Mouse (Mus musculus) urinary bladder, adult 2 months (tissue): ENCODE measurements around the gene Rap1gds1. TPM values are rescaled to one million over a fixed set of nuclear protein-coding genes. Genes with fewer than 3 reads are reported as not detected.

Source experiments
- DNase-seq: peaks from one replicate; pipeline ENCODE4 v3.0.0; 2022; ENCODE audit warnings: low spot score
- polyA plus RNA-seq: library from polyadenylated mRNA; depleted of rRNA; stranded (reverse); fragments of >200 nt; gene quantifications from 2 replicates; pipeline ENCODE4 v1.2.3, GENCODE M21; 2012

Gene Rap1gds1
- polyA plus RNA-seq, 1 experiment, result 33.5 TPM

DNA sequence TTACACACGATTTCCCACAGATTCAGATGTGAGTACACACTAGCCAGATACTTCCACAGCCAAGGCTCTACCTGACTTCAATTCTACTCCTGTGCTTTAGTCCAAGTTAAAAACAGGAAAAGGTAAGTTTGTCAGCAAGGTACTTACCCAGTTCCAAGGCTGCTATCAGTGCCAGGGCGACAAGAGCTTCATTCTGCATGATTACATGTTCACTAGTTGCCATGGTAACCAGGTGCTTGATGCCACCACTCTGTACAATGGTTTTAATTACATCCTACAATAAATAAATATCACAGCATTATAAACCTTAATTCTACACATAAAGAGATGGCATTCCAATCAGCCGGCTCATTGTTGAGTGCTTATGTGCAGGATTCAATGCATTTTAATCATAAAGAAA, 129.5 kb downstream of the Rap1gds1 start:
- no peak for DNase-seq

DNA sequence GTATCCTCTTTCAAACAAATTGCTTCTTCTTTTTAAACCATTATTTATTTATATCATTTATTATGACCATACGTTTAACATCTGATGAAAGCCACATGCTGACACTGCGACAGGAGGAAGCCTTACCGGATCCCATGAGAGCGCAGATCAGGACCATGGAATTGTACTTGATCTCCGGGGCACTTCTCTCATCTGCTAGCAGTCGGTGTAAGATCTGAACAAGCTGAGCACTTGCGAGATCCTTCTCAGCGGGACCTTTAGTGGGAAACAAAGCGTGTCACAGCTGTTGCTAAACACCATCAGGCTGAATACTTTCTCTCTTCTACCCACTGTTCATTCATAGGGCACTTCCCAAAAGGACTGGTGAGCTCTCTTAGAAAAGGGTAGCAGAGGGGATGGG, 133.4 kb downstream of the Rap1gds1 start:
- no peak for DNase-seq

DNA sequence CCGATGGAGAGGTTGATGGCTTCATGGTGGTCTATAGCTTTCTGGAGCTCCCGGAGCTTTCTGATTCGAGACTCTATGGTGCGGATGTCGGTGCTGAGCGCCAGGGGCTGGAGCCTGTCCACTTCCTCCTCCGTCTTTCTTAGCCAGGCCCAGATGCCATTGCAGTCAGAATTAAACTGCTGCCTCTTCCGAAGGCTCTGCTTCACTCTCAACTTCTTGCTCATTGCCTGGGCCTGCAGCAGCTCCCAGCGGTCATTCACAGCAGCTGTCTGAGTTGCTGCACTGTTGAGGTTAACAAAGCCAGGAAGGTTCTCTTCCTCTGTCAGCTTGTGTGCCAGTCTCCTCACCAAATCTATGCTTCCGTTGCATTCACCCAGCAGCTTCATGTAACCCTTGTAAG, 137.8 kb downstream of the Rap1gds1 start:
- DNase-seq, result no peak

DNA sequence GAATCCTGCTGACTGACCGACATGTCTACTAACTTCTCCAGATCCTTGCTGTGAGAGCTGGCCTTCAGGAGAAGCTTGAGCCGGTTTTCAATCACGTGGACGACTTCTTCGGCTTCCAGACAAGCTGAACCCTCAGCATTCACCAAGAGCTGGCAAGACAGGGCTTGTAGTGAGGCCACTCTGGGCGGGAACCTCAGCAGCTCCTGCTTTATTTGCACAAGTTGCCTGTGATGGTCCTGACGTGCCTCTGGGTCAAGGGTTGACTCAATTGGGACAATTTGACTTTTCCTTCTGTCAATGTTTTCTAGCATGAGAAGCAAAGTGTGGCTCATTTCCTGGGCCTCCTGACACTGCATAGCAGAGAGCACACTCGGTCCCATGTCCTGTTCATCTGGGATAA, 138.2 kb downstream of the Rap1gds1 start:
- DNase-seq, result no peak

DNA sequence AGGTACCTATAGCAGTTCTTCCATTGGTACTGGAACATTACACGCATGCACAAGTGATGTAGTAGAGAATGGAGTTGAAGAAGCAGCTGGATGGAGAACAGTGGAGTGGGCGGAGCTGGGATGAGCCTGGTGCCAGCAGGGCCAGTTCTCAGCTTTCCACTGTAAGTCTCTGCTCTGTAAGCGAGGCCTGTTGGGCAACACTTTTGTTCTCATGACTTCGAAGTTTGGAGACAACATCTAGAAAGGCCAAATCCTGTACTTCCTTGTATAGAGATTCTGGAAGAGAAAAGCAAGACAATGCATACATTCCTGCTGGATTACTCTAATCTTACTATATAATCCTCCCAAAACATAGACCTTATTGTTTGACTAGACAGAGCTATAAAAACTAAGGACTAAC, 147.6 kb downstream of the Rap1gds1 start:
- no peak for DNase-seq

DNA sequence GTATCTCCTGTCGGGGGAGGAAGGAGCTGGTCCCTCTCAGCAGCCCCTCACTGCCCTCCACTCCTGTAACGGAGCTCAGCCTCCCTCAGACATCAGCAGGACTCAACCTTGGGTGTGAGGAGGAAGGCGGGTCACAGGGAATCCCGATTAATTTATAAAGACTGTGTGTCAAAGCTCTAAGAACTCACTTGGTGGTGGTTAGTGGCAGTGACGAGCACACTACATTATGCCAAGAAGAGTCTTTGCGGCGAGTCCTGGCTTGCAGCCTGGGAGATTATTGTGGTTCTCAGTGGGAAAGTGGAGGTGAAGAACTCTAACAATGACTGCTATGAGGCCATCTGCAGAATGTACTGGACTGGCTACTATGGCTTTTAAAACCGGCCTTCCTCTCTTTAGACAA, 148.8 kb downstream of the Rap1gds1 start:
- no peak for DNase-seq

DNA sequence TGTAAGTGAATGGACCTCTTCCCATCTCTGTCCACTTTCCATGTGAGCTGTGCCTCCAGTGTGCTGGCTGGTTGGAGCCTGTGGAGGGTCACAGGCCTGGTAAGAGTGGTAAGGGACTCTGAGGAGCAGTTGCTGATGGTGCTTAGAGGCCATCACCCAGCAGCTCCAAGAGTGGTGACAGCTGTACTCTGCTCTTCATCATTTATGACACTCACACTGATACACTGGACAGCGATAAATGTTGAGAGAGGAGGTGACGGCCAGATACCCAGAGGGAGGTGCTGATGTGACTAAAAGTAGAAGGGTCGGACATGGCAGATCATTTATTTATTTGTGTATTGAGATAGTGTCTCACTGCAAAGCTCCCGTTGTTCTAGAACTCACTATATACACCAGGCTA, 156.8 kb downstream of the Rap1gds1 start:
- no peak for DNase-seq

DNA sequence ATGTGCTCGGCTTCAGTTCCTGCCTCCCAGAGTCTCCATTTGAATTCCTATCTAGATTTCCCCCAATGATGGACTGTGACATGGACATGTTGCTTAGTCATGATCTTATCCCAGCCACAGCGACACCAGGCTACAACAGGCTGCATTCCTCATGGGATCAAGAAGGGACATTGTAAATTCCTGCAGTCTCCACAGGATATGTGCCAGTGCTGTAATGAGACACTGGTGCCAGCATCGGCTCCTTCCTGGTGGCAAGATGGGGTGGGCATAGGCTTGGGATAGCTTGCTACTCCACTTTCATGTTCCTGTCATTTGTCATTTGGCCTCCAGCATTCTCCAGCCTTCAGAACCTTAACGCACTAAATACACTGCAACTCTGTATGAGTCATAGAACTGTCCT, 158.0 kb downstream of the Rap1gds1 start:
- DNase-seq, result no peak

DNA sequence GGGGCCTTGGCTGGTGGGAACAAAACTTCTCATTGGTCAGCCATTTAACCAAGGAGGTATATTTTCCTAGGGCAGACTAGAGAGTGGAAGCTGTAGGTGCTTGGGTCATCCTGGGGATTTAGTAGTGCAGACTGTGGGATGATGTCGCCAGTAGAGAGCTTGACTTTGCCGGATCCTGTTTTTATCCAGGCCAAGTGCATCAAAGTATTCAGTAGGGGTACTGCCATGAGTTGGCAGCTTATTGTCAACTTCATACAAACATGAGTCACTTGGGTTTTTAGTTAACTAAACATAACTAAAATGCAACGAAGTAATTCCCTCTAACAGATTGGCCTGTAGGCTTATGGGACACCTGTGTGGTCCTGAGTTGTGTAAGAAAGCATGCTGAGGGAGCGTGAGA, 158.4 kb downstream of the Rap1gds1 start:
- no peak for DNase-seq

DNA sequence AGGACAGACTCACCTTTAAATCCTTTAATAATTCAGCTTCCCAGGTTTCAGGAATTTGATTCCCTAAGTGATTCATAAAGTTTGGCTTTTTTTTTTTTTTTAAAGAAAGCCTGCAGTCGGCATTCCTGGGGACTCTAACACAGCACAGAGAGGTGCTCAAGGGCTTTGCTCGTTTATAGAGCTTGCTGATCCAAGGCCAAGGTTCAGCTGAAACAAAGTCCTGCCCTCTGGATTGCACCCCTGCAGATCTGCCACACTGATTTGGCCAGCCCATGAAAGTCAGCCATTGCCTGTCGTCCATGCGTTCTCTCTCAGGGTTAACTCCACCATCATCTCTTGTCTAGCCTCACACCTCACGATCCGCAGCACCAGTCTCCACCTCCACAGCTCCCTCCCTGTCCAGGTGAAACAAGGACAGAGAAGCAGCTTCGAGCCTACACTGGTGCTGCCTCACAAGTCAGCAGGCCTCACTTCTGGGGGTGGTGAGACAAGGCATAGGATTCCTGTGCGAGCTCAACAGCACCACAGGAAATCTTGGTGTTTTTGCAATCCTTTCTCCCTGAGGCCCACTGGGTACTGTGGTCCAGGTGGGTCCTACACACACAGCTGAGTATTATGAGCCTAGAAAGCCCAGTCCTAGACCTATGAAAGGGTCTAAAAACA, 160.2 kb downstream of the Rap1gds1 start:
- no peak for DNase-seq

DNA sequence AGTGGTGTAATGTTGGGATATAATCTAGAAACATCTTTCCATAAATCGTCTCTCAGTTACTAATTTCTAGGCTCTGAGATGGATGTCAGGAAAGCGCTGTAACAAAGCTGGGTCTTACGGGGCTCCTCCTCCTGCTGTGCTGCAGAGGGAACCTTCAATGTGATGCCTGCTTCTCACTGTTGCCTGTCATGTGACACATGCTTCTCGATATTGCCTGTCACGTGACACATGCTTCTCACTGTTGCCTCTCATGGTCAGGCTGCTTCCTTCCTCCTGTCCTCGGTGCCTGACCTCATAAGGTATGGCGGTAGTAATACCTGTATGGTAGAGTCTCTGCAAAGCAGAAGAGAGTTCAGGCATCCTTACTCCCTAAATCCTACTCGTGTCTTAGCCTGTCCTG, 162.5 kb downstream of the Rap1gds1 start:
- no peak for DNase-seq

DNA sequence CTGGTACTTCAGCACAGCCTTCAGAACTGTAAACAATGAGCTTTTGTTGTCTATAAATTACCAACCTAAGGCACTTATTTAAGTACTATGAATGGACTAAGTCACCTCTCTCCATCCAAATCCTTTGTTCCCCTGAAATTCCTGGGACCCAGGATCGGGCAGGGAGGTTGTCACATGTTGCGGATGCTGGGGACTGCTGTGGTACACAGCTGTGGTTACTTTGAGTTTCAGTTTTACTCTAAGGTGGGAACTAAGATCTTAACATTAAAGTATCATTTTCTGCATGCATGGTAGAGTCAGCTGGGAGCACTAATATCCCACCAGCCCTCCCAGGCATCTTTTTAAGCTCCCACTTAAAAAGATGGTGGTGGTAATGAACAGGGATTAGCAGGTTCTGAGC, 165.7 kb downstream of the Rap1gds1 start:
- DNase-seq, result no peak

DNA sequence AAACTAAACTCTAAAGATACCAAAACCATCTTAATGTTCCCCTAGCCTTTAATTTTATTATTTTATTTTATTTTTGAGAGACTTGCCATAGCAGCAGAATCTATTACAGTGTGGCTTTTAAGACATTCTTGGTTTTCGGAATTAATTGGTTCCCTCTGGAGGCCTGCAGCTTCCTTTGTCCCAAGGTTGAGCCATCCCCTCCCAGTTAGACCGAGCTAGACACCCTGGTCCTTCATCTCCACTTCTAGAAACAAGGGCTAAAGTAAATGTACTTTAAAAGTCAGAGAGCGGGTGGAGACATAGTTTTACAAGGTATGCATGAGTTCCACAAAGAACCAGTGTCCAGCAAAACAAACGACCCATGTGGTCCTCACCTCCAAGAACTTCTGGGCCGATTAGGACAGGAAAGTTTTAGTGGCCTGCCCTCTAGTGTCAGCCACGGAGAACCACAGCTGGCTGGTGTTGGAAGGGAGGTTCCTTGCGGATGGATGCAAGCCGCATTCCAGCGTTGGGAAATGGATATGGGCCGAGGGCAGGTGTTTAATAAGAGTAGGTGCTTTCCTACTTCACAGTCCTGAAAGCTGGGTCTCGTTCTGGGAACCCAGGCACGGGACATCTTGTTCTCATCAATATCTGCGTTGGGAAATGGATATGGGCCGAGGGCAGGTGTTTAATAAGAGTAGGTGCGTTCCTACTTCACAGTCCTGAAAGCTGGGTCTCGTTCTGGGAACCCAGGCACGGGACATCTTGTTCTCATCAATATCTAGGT, 168.7 kb downstream of the Rap1gds1 start:
- DNase-seq, result peak; percentile 34

DNA sequence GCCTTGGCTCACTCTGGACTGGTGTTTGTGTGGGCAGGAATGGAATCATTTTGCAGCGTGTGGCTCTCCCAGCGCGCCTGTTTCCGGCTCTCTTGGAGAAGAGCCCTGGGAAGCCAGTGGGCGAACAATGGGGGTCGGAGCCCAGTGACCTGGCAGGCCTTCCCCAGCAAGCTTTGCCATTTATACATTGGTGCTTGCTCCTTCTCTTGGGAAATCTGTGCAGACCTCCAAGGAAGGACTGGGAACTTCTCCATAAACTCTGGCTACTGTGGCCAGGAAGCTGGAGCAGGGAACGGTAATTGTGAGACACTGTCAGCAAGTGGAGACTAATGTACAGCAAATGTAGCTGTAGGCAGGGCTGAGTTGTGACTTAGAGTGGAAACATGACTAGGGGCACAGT, 169.3 kb downstream of the Rap1gds1 start:
- no peak for DNase-seq

DNA sequence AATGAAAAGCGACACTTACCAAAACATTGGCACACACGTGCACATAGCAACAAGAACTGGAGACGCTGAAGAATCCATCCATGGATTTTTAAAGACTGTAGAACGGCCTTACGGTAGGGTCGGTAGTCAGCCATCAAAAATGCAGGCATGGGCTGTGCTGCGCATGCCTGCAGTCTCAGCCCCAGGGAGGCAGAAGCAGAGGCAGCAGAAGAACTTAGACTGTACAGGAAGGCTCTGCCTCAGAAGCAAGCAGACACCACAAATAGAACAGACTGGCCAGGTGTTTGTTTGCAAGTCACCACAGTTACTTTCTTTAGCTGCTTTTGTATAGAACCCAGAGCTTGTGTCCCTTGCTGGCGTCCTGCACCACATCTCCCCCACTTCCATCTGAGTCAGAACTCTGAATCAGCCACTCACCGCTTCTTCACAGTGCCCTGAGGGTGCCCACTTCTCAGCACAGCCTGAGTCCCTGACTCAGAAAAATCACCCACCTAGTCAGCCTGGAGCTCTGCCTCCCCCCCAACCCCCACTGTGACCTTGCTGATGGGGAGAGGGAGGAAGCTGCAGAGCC, 174.3 kb downstream of the Rap1gds1 start:
- DNase-seq, result no peak

DNA sequence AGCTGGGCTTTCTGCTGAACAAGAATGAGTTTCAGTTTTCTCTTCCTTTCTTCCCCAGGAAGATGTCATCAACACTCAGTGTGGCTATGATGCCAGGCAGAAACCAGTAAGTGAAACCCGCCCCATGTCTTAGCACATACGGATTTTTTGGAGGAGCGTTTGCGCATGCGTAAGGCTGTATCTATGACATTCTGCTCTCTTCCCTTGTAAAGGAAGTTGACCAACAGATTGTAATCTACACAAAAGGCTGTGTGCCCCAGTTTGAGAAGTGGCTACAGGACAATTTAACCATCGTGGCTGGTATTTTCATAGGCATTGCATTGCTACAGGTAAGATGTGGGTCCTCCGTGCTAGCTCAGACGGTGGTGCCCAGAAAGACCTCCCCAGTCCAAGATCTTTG, 176.9 kb downstream of the Rap1gds1 start:
- DNase-seq, result no peak

DNA sequence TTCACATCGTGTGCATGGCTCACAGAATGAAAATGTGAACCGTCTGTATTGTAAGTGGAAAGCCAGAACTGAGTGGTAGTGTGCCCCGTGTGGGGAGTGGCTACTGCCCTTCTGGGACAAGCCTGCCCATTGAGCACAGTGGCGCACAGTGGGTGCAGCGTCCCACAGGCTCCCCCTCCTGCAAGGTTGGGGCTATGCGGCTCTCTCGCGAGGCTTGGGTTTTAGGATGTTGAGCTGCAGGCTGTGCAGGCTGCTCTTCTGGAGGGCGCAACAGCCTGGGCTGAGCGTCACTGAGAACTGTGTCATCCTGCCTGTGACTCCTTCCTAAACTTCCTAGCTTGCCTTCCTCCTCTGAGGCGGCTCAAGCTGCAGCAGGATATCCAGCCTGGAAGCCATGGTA, 177.5 kb downstream of the Rap1gds1 start:
- DNase-seq, result no peak

DNA sequence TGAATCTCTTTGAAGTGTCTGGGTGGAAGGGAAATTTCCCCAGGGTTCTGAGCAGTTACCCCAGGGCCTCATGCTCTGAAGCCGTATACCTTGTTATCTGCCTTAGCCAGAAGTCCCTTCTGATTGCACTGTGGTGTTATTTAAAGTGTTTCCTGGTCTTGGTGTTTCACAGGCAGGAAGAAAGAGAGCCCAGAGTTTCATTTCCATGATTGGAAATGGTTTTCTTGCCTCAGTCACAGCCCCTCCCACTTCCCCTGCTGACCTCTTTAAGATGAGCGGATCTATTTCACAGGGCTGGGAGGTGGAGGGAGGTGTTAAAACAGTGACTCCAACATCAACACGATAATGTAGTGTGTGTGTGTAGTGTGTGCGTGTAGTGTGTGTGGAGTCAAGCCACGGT, 181.5 kb downstream of the Rap1gds1 start:
- no peak for DNase-seq

DNA sequence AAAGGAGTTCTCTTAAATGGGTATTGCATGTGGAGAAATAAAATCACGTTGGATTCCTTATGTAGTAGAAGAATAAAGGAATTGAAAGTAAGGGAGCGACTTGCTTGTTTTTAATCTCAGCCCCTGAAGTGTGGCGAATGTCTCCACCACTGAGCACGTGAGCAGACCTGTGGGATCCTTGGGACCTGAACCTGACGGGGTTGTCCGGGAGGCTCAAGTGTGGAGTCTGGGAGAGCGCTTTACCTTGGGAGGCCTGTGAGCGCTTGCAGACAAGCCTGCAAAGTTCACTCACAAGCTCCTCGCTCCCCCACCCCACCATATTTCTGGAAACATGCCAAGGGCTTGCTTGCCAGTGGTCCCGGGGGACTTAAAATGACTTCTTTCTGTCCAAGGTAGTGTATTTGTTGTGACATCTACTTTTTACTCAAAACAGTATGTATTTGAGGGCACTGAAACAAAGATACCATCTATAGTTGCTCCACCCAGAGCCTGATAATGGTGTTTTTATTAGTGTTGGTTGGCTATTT, 185.2 kb downstream of the Rap1gds1 start:
- no peak for DNase-seq

DNA sequence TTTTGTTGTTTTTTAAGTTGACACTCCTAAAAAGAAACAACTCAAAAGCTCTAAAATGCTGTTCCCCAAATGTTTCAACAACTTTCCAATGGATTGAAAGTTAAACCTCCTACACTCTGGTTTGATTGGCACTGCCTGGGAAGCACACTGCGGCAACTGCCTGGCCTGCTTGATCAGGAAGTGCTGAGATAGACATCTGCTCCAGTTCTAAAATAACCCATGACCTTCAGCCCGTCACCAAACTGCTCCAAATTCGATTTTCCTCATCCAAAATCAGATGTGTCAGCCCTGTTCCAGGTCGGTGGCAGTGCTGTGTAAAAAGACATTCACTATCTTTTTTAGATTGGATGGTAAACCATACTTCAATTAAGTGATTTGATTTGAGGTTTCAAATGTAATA, 185.8 kb downstream of the Rap1gds1 start:
- no peak for DNase-seq

DNA sequence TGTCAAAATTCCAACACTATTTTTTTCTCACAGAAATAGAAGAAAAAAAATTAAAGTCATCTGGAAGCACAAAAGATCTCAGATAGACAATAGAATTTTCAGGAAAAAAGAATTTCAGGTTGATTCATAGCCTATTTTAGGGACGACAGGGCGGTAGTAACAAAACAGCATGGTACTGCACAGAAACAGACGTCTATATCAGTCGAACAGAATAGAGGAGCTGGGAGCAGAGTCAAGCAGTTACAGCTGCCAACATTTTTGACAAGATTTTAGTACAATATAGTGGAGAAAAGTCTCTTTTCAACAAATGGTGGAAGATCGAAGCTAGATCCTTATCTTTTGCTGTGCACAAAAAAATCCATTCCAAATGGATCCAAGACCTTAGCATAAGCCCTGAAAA, 188.9 kb downstream of the Rap1gds1 start:
- DNase-seq, result no peak

DNA sequence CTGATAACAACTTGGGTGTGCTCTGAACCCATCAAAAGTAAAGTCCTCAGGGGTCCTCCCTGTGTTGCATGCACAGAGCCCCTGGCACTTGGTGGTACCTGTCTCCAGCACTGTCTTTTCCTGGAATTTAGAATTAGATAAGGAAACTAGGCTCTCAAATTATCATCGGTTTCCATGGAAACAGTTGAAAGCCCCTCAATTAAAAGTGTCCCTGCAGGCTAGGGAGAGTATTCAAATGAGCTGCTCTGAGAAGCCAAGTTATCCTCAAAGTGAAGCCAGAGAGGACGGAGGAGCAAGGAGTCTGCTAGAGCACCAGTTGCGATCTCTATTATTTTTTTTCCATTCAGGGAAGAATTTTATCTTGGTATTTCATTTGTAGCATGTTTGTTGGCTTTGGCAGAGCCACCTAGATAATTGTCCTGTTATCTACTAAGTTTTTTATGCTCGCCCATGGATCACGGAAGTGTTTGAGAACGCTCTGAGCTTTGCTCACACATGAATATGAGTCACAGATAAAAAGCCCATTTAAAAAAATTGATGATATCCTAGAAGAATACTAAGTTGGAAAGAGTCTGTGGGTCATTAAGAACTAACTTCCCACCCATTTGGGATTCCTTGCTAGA, 193.2 kb downstream of the Rap1gds1 start:
- DNase-seq, result no peak
